ENCODE assay signal across 21 mouse cellular contexts in the genomic region with DNA sequence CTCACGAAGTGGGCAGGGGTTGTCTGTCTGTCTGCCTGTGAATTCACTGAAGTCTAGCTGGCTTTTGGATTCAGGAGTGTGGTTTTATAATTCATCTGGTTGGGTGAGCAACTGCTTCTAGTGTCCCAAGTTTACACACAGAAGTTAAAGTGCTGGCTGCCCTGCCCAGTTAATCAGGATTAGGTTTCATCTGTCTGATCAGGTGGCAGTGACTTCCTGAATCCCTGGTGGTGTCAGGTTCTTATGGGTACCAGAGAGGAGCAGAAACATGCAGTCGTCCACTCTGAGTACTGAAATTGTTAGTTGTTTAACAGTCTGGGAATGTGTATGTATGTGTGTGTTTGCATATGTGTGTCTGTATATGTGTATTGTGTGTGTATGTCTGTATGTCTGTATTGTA.
DNase-seq lines count a peak whose midpoint lies in the region; ATAC-seq lines count a peak whose summit lies in the region.
"Had no signal": no experiment of that assay in that cellular context is flagged by ENCODE, and none has a peak within 500 bp of the region (broad histone marks: within the 10 kb centered on the region; RNA-seq: fewer than 3 reads in every experiment).

No protein-coding gene starts in this region.

- H3K4me1 ChIP-seq in kidney, embryonic 14.5 days (ENCODE audit: control insufficient read depth, insufficient read depth, low read length) = 0 out of 2 replicates have a peak, but pooled peaks cover 5% of the 10 kb centered on the region
- peaks cover 20% of the 10 kb centered on the region for H3K4me1 ChIP-seq in embryonic facial prominence, embryonic 10.5 days
- 0 out of 2 replicates have a peak, but pooled peaks cover 5% of the 10 kb centered on the region for H3K4me1 ChIP-seq in limb, embryonic 13.5 days
- H3K4me1 ChIP-seq: embryonic facial prominence, embryonic 15.5 days had no signal

- H3K27me3 ChIP-seq in kidney, embryonic 14.5 days (ENCODE audit: control insufficient read depth, insufficient read depth, low read length) = no peaks in the 10 kb centered on the region
- no peaks in the 10 kb centered on the region for H3K27me3 ChIP-seq in embryonic facial prominence, embryonic 10.5 days (replicated peaks; ENCODE audit: low read depth, poor library complexity, severe bottlenecking)
- H3K27me3 ChIP-seq in limb, embryonic 13.5 days = no peaks in the 10 kb centered on the region
- H3K27me3 ChIP-seq: embryonic facial prominence, embryonic 15.5 days; hindbrain, embryonic 12.5 days had no signal

- no peak overlapping the region for H3K9ac ChIP-seq in kidney, embryonic 14.5 days (ENCODE audit: low read depth, low read length)
- 0 out of 2 replicates have a peak overlapping the region, but pooled peaks have one; percentile 3 for H3K9ac ChIP-seq in limb, embryonic 13.5 days
- H3K9ac ChIP-seq: embryonic facial prominence, embryonic 15.5 days; hindbrain, embryonic 12.5 days had no signal

- H3K27ac ChIP-seq in kidney, embryonic 14.5 days (ENCODE audit: low read depth, low read length) = no peak overlapping the region
- peak overlapping the region; percentile 51 for H3K27ac ChIP-seq in embryonic facial prominence, embryonic 10.5 days (replicated peaks)
- H3K27ac ChIP-seq in limb, embryonic 13.5 days = no peak overlapping the region
- H3K27ac ChIP-seq: embryonic facial prominence, embryonic 15.5 days; forebrain, embryonic 10.5 days; heart, embryonic 10.5 days; hindbrain, embryonic 12.5 days had no signal

- WGBS in kidney, embryonic 14.5 days = 34% methylated on average over 2 of the region's 2 CpGs
- 60% methylated on average over 2 of the region's 2 CpGs for WGBS in embryonic facial prominence, embryonic 10.5 days
- 49% methylated on average over 2 of the region's 2 CpGs for WGBS in limb, embryonic 13.5 days

- ATAC-seq in kidney, embryonic 14.5 days (ENCODE audit: low FRiP score, low TSS enrichment) = peak; percentile 74
- no peak for ATAC-seq in limb, embryonic 13.5 days (ENCODE audit: low FRiP score, low read depth)
- ATAC-seq: forebrain, embryonic 14.5 days; hindbrain, embryonic 16.5 days had no signal

- H3K4me2 ChIP-seq in kidney, embryonic 14.5 days (replicated peaks; ENCODE audit: low read depth, low read length) = no peak overlapping the region
- no peak overlapping the region for H3K4me2 ChIP-seq in limb, embryonic 13.5 days (replicated peaks)
- H3K4me2 ChIP-seq: embryonic facial prominence, embryonic 15.5 days; hindbrain, embryonic 12.5 days had no signal

- DNase-seq in kidney, adult 11 months = no peak
- DNase-seq in 416B (ENCODE audit: low read depth) = peak; percentile 33
- DNase-seq in embryonic facial prominence, embryonic 10.5 days (ENCODE audit: low spot score) = no peak
- DNase-seq in cerebellum, adult 18-20 months = no peak
- DNase-seq: adrenal gland, postnatal 10 days; cerebellum, adult 11 months; cerebellum, adult 9-10 months; cerebellum, postnatal 36 days; heart, adult 18-20 months; heart, postnatal 10 days; heart, postnatal 4 days had no signal

- H3K4me3 ChIP-seq in kidney, embryonic 14.5 days (ENCODE audit: low read length) = no peak overlapping the region
- H3K4me3 ChIP-seq in embryonic facial prominence, embryonic 10.5 days = no peak overlapping the region
- H3K4me3 ChIP-seq in limb, embryonic 13.5 days = no peak overlapping the region
- H3K4me3 ChIP-seq: embryonic facial prominence, embryonic 15.5 days; erythroblast, embryonic 14.5 days; forebrain, embryonic 10.5 days; heart, embryonic 10.5 days; hindbrain, embryonic 12.5 days had no signal

- H3K36me3 ChIP-seq in kidney, embryonic 14.5 days (ENCODE audit: control insufficient read depth, insufficient read depth, low read length) = no peaks in the 10 kb centered on the region
- H3K36me3 ChIP-seq in embryonic facial prominence, embryonic 10.5 days (replicated peaks) = no peaks in the 10 kb centered on the region
- no peaks in the 10 kb centered on the region for H3K36me3 ChIP-seq in limb, embryonic 13.5 days
- H3K36me3 ChIP-seq: embryonic facial prominence, embryonic 15.5 days; forebrain, embryonic 10.5 days; hindbrain, embryonic 12.5 days had no signal

- H3K9me3 ChIP-seq in kidney, embryonic 14.5 days (ENCODE audit: control insufficient read depth, low read length) = no peaks in the 10 kb centered on the region
- no peaks in the 10 kb centered on the region for H3K9me3 ChIP-seq in embryonic facial prominence, embryonic 10.5 days
- H3K9me3 ChIP-seq in limb, embryonic 13.5 days = no peaks in the 10 kb centered on the region
- H3K9me3 ChIP-seq: embryonic facial prominence, embryonic 15.5 days; forebrain, embryonic 10.5 days; G1E; heart, embryonic 10.5 days; hindbrain, embryonic 12.5 days had no signal
